Mouse (Mus musculus) embryo, embryonic 11.5 days (tissue): ENCODE data around the gene Myo19.
A peak's percentile ranks its signal among the peaks of the same experiment; 100 is the strongest.
"Not testable (repeated sequence)": the region's sequence is repeated elsewhere in the genome, so short reads cannot be mapped to it uniquely, and the experiment has no call there.

Experiments used
- DNase-seq: peaks from one replicate; pipeline ENCODE4 v3.0.0-alpha.2; 2012; ENCODE audit warnings: low read depth, low spot score

Myo19 gene

DNA sequence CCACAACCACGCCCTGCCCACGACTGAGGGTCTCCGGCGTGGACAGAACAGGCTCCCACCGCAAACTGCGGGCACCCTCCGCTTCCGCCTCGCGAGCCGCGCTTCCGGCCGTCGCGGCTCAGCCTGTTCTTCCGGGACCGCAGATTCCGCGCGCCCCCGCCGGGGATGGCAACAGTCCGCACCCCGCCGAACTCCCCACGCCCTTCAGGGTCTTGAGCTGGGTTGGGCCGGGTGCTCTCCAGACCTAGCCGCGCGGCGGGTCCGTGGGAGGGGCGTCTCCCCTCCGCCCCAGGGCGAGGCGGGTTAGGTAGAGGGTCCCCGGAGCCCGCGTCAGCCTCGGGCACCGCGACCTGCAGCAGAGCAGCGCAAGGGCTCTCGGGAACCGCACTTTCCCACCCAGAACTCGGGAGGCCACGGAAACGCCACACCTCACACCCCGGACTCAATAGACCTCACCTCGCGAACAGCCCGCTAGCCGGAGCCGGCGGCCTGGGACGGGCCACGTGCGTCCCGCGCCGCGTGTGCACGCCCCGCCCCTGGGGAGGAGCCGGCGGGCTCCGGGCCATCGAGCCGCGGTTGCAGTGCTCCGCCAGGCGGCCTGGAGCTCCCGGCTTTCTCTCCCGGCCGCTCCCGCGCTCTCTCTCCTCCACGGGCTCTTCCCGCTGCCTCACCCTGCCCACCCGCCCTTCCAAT is at the start of gene Myo19, which contains the start of gene Pigw:
TSS of gene Myo19 (plus strand) at position 377 of the 693 bp plus-strand sequence.
TSS of gene Pigw (minus strand) at position 514 of the 693 bp plus-strand sequence.
- peak; percentile 62 for DNase-seq

DNA sequence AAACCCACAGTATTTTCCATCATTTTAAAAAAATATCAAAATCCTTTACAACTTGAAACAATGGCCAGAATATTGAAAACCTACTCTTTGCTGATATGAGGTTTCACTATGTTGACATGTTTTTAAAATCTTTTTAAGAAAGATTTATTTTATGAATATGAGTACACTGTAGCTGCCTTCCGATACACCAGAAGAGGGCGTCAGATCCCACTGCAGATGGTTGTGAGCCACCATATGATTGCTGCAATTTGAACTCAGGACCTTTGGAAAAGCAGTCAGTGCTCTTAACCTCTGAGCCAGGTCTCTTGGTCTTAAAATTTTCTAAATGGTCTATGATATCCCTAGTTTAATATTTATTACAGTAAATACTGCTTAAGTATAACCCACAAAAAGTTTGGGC is 40.6 kb upstream of the Myo19 start:
- DNase-seq, result no peak

DNA sequence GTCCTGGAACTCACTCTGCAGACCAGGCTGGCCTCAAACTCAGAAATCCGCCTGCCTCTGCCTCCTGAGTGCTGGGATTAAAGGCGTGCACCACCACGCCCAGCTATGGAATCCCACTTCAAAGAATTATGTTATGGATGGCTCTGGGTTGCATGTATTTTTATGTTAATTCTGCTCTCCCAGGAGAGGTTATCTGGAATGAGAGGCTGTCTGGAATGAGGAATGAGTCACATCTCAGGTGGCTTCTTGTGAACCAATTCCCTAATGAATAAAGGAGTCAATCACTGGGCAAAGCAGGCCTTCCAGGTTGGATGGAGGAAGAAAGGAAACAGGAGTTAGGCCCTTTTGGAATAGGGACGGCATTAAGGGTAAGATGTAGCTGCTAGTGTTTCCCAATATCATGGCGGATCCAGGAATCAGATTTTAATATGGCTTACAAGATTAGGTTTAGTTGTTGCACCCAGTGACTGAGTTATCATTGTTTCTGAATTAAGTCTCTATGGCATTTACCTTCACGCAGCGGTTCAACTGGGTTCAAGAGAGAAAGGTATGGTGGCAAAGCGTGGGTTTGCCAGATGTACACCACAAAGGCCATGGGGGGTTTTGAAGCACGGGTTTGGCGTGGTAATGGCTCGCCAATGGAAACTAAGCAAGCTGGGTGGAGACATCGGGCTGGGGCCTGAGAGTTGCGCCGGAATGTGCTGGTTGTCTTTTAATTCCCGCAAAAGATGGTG is 33.0 kb upstream of the Myo19 start:
- DNase-seq, result no peak

DNA sequence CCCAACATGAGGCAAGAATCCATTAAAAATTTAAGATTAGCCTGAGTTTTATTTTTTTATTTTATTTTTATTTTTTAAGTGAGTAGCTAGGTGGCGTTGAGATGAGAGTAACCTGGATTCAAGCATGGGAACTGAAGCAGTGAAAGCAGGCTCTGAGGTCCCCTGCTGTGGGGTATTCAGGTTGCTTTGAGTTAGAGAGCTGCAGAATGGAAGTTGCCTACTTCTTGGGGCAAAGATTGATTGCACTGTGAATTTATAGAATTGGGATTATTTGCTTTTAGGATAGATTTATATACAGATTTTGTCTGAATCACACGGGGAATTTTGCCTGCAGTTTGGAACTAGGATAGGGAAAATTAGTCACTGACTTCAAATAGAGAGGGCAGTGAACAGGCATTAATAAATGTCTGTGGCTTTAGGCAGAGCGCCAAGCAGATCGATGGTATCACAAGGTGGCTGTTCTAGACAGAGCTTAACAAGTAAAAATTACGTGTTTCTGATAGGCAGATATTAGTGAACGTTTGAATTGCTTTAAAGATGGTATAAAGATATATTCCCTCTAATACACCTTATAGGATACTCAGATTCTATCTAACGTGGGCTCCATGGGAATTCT is 32.4 kb upstream of the Myo19 start:
- no peak for DNase-seq

DNA sequence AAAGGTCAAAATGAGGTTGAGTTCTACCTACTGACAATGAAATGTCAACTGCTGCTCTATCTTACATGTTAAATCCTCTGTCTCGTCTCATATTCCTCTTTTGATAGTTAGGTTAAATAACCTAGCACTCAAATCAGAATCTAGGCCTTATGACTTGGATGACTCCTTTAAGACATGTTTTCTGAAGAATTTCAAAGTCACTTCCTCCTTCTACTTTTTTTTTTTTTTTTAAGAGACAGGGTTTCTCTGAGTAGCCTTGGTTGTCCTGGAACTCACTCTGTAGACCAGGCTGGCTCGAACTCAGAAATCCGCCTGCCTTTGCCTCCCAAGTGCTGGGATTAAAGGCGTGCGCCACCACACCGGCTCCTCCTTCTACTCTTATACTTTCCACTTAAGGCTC is 24.7 kb upstream of the Myo19 start:
- no peak for DNase-seq

DNA sequence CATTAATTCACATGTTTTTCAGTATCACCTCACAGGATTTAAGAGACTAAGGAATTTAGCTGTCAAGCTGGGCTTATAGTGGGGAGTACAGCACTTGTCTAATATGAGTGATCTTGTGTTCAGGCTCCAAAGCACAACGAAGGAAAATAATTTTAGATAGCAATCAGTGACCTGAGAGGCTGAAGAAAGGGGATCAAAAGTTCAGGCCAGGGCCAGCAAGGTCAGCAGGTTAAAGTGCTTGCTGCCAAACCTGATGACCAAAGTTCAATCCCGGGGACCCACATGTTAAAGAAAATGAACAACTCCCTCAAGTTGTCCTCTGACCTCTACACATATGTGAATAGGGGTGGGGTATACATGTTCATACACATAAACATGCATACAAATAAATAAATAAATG is 14.7 kb upstream of the Myo19 start:
- DNase-seq, result no peak

DNA sequence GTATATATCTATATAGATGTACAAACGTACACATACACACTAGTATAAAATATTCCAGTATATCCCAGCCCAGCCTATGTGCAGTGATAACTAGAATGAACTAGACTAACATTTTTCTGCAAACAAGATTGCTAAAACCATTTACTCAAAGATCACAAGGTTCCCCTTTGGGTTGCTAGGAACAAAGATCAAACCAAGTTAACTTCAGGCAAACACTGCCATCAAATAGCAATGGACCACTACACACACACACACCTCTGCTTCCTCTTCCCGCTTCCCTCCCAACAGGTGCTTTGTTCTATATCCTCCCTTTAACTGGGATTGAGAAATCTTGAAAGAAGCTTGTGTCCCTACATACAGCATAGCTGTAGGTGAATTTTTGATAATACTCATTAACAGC is 12.4 kb upstream of the Myo19 start:
- DNase-seq, result no peak

DNA sequence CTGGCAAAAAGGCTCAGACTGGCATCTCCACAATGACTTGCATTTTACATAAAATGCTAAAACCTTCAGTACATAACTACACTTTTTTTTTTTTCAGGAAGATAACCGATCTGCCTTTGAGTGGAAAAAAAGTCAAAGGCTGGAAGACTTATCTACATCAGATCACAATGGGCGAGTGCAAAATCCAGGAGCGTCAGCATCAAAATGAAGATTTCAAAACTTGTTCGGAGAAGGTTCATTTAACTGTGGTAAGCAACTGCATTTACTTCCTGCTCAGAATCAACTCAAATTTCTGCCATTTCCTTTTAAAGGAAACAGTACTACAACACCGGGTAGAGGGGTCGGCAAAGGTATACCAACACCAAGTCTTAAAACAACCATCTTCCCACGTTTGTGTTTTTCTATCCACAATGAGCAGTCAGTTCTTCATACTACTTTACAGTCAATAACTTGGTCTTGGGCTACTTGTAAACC is 11.1 kb upstream of the Myo19 start:
- no peak for DNase-seq

DNA sequence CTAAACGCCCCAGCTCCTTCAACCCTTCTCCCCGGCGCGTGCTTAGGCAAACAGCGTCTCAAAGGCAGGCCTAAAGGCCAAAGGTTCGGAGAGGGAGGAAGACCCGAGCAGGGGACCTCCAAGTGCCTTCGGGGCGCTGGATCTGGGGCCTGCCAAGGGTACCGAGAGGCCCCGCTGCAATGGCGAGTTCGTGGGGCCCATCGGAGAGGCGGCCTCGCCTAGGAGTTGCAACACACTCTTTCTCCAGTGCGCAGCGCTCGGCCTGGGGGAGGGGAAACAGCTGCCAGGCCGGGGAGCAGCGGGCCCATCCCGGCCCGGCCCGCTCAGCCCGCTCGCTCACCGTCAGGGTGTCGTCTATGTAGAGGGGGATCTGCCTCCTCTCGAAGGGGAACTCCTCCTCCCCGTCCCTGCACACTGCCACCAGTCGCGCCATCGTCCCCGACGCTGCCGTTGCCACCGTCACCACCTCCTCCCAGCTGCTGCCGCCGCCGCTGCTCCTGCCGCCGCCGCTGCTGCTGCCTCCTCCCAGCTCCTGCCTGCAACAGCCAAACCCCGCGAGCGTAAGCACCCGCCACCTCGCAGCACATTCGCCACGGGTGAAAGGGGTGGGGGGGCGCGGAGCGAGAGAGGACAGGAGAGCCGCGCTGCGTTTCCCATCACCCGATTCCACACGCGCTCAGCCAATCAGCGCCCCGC is 10.3 kb upstream of the Myo19 start:
- DNase-seq, result peak; percentile 90

DNA sequence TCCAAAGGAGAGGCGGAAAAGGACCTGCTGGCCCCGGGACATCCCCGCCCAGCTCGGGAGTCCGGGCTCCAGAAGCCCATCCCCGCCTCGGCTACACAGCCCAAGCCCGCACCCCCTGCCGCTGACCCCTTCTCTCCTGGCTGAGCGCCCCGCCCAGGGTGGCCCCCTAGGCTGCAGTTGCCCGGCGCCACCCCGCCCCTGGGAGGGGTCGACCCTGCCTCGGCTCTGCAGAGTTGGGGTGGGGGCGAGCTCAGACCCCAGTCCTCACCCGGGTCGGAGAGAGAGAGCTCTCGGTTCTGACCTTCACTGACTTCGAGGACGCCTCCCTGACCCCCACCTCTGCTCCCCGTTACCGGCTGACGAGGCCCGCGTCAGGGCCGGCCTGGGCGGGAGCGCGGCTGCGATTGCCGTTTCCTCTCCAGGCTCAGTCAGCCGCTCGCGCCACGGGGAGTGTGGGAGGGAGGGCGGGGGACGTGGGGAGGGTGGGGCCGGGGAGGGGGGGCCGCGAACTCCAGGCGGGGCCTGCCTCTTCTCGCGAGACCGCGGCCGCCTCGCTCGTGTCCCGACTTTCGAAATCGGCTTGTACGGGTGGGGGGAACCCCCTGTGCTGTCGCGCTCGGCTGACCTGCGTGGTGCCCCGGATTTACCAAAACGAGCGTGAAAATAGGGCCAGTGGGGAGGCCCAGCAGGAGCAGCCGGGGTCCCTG is 9.5 kb upstream of the Myo19 start, which contains the start of gene Ggnbp2:
TSS of gene Ggnbp2 (minus strand) at position 481 of the 707 bp plus-strand sequence.
- DNase-seq, result peak; percentile 82

DNA sequence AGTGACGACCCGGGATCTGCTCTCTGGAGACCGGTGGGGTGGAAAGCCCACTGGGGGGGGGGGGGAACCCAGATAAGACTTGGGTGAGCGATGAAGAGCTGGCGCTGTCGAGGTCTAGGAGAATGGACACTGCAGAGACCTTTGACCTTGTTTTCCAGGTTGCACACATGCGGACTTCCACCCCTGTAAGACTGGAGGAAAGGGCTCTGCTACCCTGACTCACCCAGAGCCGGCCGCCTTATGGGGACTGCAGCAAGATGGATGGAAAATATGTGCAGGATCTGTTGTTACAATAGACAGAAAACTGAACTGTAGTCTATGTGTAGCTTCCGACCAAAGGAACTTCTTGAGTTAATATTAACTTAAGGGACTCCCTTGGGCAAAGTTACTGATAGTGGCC is 8.9 kb upstream of the Myo19 start:
- peak; percentile 44 for DNase-seq

DNA sequence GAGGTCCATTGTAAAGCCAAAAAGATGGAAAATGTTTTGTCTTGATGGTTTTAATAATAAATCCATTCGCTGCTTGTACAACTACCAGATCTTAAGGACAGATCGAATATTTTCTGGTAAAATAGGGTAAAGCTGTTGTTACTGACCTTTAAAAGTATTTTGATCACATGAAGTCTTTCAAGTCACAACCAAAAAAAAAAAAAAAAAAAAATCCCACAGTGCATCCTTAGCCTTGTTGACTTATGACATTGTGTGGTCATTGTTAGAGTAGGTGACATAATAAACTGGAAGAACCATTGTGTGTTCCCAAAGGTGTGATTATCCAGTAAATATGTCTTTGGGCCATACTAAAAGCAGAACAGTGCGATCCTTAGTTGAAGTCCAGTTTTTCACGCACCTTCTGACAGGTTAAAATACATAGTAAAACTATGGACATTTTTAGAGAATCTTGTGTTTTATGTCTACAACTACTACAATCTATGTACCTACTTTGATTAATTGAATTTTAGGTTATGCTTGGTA is 8.3 kb upstream of the Myo19 start:
- DNase-seq, result no peak

DNA sequence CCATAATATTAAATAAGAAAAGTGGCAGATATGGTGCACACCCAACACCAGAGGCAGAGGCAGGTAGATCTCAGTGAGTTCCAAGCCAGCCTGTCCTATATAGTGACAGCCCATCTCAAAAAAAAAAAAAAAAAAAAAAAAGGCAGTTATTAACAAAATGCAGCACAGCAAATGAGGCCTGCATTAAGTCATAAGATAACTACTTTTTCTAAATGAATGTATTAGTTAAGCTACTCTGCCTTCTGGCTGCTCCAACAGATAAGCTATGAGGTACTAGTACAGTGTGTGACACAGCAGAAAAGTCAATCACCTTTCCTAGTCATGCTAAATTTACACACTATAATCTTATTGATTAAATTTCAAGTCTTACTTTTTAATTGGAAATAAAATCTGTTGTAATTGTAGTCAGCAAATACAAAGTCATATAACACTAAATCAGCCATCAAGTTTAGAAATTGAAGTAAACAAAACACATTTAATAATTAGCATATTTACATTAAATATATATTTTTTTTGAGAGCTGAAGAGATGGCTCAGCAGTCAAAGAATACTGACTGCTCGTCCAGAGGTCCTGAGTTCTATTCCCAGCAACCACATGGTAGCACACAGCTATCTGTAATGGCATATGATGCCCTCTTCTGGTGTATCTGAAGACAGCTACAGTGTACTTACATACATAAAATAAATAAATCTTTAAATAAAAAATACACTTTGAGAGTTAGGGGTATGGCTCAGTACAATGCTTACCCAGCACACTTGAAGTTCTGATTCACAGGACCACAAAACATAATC is 6.7 kb upstream of the Myo19 start:
- no peak for DNase-seq

DNA sequence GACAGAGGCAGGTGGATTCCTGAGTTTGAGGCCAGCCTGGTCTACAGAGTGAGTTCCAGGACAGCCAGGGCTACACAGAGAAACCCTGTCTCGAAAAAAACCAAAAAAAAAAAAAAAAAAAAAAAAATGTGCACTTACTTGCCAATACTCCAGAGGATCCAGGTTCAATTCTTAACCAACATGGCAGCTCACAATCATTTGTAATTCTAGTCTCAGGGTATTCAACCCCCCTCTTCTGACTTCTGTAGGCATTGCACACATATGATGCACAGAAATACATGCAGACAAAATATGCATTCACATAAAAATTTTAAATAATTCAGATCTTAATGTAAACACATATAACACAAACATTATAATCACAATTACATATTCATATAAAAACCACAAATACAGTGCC is 3.9 kb upstream of the Myo19 start:
- DNase-seq, result not testable (repeated sequence)

DNA sequence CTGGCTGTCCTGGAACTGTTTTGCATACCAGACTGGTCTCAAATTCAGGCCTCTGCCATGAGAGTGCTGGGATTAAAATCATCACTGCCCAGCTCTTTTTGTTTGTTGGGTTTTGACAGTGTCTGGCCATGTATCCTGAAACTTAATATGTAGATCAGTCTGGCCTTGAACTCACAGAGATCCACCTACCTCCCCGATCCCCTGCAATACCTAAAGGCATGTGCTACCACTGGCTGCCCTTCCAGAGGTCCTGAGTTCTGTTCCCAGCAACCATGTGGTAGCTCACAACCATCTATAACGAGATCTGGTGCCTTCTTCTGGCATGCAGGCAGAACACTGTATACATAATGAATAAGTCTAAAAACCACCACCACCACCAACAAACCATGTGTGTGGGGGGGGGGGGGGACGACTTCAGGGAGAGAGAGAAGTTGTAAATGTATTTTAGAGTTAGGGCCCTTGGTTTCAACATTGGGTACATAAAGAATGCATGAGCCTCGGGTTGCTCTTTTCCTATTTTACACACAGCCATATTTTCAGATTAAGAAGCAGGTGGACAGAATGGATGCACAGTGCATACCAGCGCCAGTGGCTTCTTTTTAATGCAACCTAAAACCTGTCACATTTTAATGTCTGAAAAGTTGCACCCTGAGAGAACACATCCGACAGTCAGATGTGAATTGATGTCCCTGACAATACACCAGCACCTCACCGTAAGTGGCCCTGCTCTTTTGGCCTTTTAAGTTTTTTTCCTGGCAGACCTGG is 759 bp upstream of the Myo19 start:
- no peak for DNase-seq

DNA sequence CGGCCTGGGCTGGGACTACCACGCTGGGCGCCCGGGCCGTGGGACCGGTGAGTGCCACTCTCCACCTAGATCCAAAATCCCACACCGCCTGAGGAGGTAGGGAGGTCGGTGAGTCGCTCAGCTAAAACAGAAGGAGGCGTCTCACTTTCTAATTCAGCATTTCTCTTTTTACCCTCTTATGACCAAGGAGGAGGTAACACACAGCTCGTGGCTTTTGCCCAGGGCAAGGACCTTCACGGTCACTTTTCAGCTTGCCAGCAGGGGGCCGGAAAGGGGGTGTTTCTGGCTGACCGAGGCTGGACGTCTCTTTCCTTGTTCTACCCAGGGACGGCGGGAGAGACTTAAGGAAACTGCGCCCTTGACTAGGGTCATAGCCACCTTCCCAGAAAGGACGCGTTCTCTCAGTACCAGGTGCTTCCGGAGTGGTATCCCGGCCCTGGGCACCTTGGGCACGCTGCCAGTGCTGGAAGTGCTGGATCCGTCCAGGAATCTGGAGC is 565 bp downstream of the Myo19 start:
- DNase-seq, result peak; percentile 26

DNA sequence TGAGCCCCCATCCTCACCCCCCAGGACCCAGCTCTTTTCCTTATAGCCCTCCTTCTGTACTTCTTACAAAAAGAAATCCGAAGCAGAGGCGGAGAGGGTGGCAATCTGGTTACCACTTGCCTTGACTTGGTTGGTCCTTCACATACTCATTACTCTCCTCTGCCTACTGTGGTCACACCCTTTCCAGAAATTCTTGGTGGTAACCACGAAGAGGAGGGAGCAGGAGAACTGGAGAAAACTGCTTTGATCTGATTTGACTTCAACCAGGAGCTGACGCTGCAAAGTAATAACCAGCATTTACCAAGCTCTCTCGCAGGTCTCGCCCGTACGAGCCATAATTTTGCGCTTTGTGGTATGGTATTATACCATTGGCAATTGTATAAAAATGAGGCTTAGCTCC is 1.0 kb downstream of the Myo19 start:
- no peak for DNase-seq

DNA sequence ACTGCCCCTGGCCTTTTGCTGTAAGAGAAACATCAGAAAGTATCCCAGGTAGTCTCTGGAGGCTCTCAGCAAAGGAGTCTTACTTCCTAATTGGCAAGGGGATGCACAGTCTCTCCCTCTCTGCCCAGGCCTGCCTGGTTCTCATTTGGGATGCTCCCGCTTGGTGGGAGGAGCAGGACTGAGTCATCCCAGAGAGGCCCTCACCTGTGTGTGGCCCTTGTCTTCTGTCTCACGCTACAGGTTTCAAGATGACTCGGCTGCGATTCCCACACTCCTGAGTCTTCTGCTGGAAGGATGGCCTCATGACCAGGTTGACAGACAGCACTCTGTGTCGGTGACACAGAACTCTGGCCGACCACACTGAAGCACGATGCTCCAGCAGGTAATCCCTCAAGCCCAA is 2.4 kb downstream of the Myo19 start:
- DNase-seq, result no peak

DNA sequence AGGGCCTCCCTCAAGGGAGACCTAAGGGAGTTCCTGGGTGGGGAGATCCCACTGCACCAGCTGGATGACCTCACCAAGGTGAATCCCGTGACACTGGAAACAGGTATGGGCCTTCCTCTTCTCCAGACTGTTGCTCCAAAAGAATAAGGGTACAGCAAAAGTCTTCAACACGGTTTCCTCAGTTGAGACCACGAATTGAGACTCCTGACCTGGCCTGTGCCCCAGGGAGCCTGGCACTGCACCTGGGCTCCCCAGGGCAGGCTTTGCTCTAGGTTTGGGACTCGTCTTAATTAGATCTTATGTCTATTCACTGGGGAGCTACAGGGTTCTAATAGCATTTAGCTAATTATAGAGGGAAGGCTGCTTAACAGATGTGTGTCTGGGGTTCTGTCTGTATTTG is 5.3 kb downstream of the Myo19 start:
- DNase-seq, result no peak
